12 mouse cellular contexts compared by ENCODE assay signal in genomic region chr2:32181364-32181763, GRCm38 (mm10). TPM values are rescaled to one million over a fixed set of nuclear protein-coding genes. Genes with fewer than 3 reads are reported as not detected.
DNase-seq lines count a peak whose midpoint lies in the region; ATAC-seq and TF ChIP-seq lines count a peak whose summit lies in the region.
"Had no signal": no experiment of that assay in that cellular context is flagged by ENCODE, and none has a peak within 500 bp of the region (broad histone marks: within the 10 kb centered on the region; RNA-seq: fewer than 3 reads in every experiment).

No protein-coding gene starts in this region.

- no peaks in the 10 kb centered on the region for H3K27me3 ChIP-seq in heart, embryonic 16.5 days (ENCODE audit: control insufficient read depth, insufficient read depth, low read length)
- no peaks in the 10 kb centered on the region for H3K27me3 ChIP-seq in heart, adult 2 months (ENCODE audit: control insufficient read depth, insufficient read depth, low read length)
- no peaks in the 10 kb centered on the region for H3K27me3 ChIP-seq in midbrain, embryonic 14.5 days (ENCODE audit: control insufficient read depth, insufficient read depth, low read length)
- H3K27me3 ChIP-seq in midbrain, embryonic 10.5 days (ENCODE audit: low read depth, poor library complexity, severe bottlenecking) = no peaks in the 10 kb centered on the region
- no peaks in the 10 kb centered on the region for H3K27me3 ChIP-seq in hindbrain, embryonic 14.5 days (ENCODE audit: control insufficient read depth, insufficient read depth, low read length)

- H3K9ac ChIP-seq in heart, embryonic 16.5 days (ENCODE audit: low read length) = no peak overlapping the region
- H3K9ac ChIP-seq in heart, adult 2 months (ENCODE audit: low read depth, low read length) = no peak overlapping the region
- no peak overlapping the region for H3K9ac ChIP-seq in midbrain, embryonic 14.5 days (replicated peaks; ENCODE audit: low read length)
- no peak overlapping the region for H3K9ac ChIP-seq in hindbrain, embryonic 14.5 days

- H3K4me1 ChIP-seq in heart, embryonic 16.5 days (ENCODE audit: control insufficient read depth, insufficient read depth, low read length) = peaks cover 65% of the 10 kb centered on the region
- peaks cover 31% of the 10 kb centered on the region for H3K4me1 ChIP-seq in heart, adult 2 months (ENCODE audit: control insufficient read depth, insufficient read depth, low read length)
- peaks cover 29% of the 10 kb centered on the region for H3K4me1 ChIP-seq in midbrain, embryonic 14.5 days (ENCODE audit: control insufficient read depth, insufficient read depth, low read length)
- H3K4me1 ChIP-seq in midbrain, embryonic 10.5 days = peaks cover 55% of the 10 kb centered on the region
- H3K4me1 ChIP-seq in hindbrain, embryonic 14.5 days (replicated peaks; ENCODE audit: control insufficient read depth, insufficient read depth, low read length) = peaks cover 50% of the 10 kb centered on the region

- ATAC-seq in heart, embryonic 16.5 days (replicated peaks; ENCODE audit: extremely low read depth, insufficient read depth, low FRiP score) = peak; percentile 33
- no peak for ATAC-seq in midbrain, embryonic 14.5 days (ENCODE audit: low FRiP score, low TSS enrichment)
- ATAC-seq in hindbrain, embryonic 14.5 days (ENCODE audit: low FRiP score) = no peak
- ATAC-seq: lung, postnatal 0 days had no signal

- H3K36me3 ChIP-seq in heart, embryonic 16.5 days (ENCODE audit: control insufficient read depth, insufficient read depth) = peaks cover 18% of the 10 kb centered on the region
- H3K36me3 ChIP-seq in heart, adult 2 months (ENCODE audit: control insufficient read depth, insufficient read depth, low read length) = no peaks in the 10 kb centered on the region
- peaks cover 31% of the 10 kb centered on the region for H3K36me3 ChIP-seq in midbrain, embryonic 14.5 days (ENCODE audit: control insufficient read depth, insufficient read depth, low read length)
- peaks cover 57% of the 10 kb centered on the region for H3K36me3 ChIP-seq in midbrain, embryonic 10.5 days
- peaks cover 31% of the 10 kb centered on the region for H3K36me3 ChIP-seq in hindbrain, embryonic 14.5 days (replicated peaks; ENCODE audit: control insufficient read depth, insufficient read depth)

- no peak for DNase-seq in heart, adult 2 months
- no peak for DNase-seq in midbrain, embryonic 14.5 days
- no peak for DNase-seq in midbrain, embryonic 10.5 days (ENCODE audit: low spot score)
- no peak for DNase-seq in hindbrain, embryonic 14.5 days (ENCODE audit: low spot score)
- peak; percentile 81 for DNase-seq in thymus, postnatal 14 days
- DNase-seq in left cerebral cortex, postnatal 25 days (ENCODE audit: low spot score in 2 of 2) = no peak
- DNase-seq in MN1 (ENCODE audit: low spot score) = no peak
- DNase-seq: cerebellum, adult 11 months; right cerebral cortex, postnatal 25 days had no signal

- no peaks in the 10 kb centered on the region for H3K9me3 ChIP-seq in heart, embryonic 16.5 days (replicated peaks; ENCODE audit: control insufficient read depth, low read length)
- H3K9me3 ChIP-seq in midbrain, embryonic 14.5 days (ENCODE audit: control insufficient read depth, low read length) = no peaks in the 10 kb centered on the region
- no peaks in the 10 kb centered on the region for H3K9me3 ChIP-seq in midbrain, embryonic 10.5 days (replicated peaks)
- H3K9me3 ChIP-seq in hindbrain, embryonic 14.5 days (ENCODE audit: control insufficient read depth, low read length) = no peaks in the 10 kb centered on the region

- H3K27ac ChIP-seq in heart, embryonic 16.5 days (ENCODE audit: low read length) = peak overlapping the region; percentile 44; the same call in 1 of the 2 replicates
- H3K27ac ChIP-seq in heart, adult 2 months = no peak overlapping the region
- peak overlapping the region; percentile 49 for H3K27ac ChIP-seq in midbrain, embryonic 14.5 days (replicated peaks; ENCODE audit: low read depth, low read length)
- H3K27ac ChIP-seq in midbrain, embryonic 10.5 days (replicated peaks) = no peak overlapping the region
- peak overlapping the region; percentile 39; the same call in 1 of the 2 replicates for H3K27ac ChIP-seq in hindbrain, embryonic 14.5 days

- no peak for TF ChIP-seq POLR2A in heart, adult 2 months (IDR thresholded peaks at IDR 0.05; ENCODE audit: insufficient read depth, low read depth, low read length)

- intact Hi-C loops in heart, adult 2 months (cut with DNase I) = no loop called here
- intact Hi-C loops in left cerebral cortex, postnatal 25 days (cut with DNase I) = no loop called here

- H3K4me3 ChIP-seq in heart, embryonic 16.5 days (ENCODE audit: low read length) = no peak overlapping the region
- no peak overlapping the region for H3K4me3 ChIP-seq in heart, adult 2 months
- H3K4me3 ChIP-seq in midbrain, embryonic 14.5 days (replicated peaks; ENCODE audit: low read depth, low read length) = no peak overlapping the region
- no peak overlapping the region for H3K4me3 ChIP-seq in midbrain, embryonic 10.5 days
- H3K4me3 ChIP-seq in hindbrain, embryonic 14.5 days (replicated peaks; ENCODE audit: low read length) = no peak overlapping the region

- no peak for TF ChIP-seq EP300 in heart, adult 2 months (IDR thresholded peaks at IDR 0.05; ENCODE audit: insufficient read depth, low read depth, low read length)

- TF ChIP-seq CTCF in heart, adult 2 months (IDR thresholded peaks at IDR 0.05) = no peak

- WGBS in heart, embryonic 16.5 days = 78% methylated on average over 5 of the region's 5 CpGs
- WGBS in heart, adult 2 months = 72% methylated on average over 5 of the region's 5 CpGs
- 61% methylated on average over 5 of the region's 5 CpGs for WGBS in midbrain, embryonic 14.5 days
- 94% methylated on average over 5 of the region's 5 CpGs for WGBS in midbrain, embryonic 10.5 days
- 52% methylated on average over 5 of the region's 5 CpGs for WGBS in hindbrain, embryonic 14.5 days

- peaks cover 18% of the 10 kb centered on the region for H3K79me2 ChIP-seq in heart, adult 2 months (replicated peaks; ENCODE audit: control insufficient read depth, insufficient read depth, low read length)

- no peak overlapping the region for H3K4me2 ChIP-seq in heart, embryonic 16.5 days (ENCODE audit: low read depth, low read length)
- H3K4me2 ChIP-seq in midbrain, embryonic 14.5 days (ENCODE audit: low read length) = no peak overlapping the region
- H3K4me2 ChIP-seq in hindbrain, embryonic 14.5 days (replicated peaks) = no peak overlapping the region
- H3K4me2 ChIP-seq: liver, embryonic 11.5 days had no signal

RNA-seq across cellular contexts. Expression of gene Prrc2b, which starts 30.5 kb away (rescaled TPM):
- polyA plus RNA-seq in heart, embryonic 16.5 days (2015; fragmentation: Nextera tagmentation; extraction: Ambion mirVana) = 19.3 and 30.1 TPM in 2 replicates
- 10 to 100 TPM; 78.3 to 82.6 TPM for total RNA-seq in heart, adult 2 months (2021)
- 39.3 and 46.9 TPM in 2 replicates for polyA plus RNA-seq in heart, adult 2 months (2012; rRNA removed)
- 121 and 141 TPM in 2 replicates for polyA plus RNA-seq in midbrain, embryonic 14.5 days (2014; fragmentation: Nextera tagmentation; extraction: Ambion mirVana)
- 41.5 and 57.6 TPM in 2 replicates for polyA plus RNA-seq in midbrain, embryonic 10.5 days (2016; fragmentation: Nextera tagmentation; extraction: Ambion mirVana)
- 105 and 119 TPM in 2 replicates for polyA plus RNA-seq in hindbrain, embryonic 14.5 days (2014; fragmentation: Nextera tagmentation; extraction: Ambion mirVana)
- total RNA-seq in left cerebral cortex, postnatal 25 days (2021) = 100 to 1,000 TPM; 240 TPM

RNA-seq across cellular contexts. Expression of gene Pomt1, which starts 55.0 kb away (rescaled TPM):
- 19.2 and 20.5 TPM in 2 replicates for polyA plus RNA-seq in heart, embryonic 16.5 days (2015; fragmentation: Nextera tagmentation; extraction: Ambion mirVana)
- 10 to 100 TPM; 13.1 to 16.9 TPM for total RNA-seq in heart, adult 2 months (2021)
- 17.7 and 19.7 TPM in 2 replicates for polyA plus RNA-seq in heart, adult 2 months (2012; rRNA removed)
- polyA plus RNA-seq in midbrain, embryonic 14.5 days (2014; fragmentation: Nextera tagmentation; extraction: Ambion mirVana) = 28.3 and 33.2 TPM in 2 replicates
- polyA plus RNA-seq in midbrain, embryonic 10.5 days (2016; fragmentation: Nextera tagmentation; extraction: Ambion mirVana) = 27.4 and 30.3 TPM in 2 replicates
- 26.5 and 30.8 TPM in 2 replicates for polyA plus RNA-seq in hindbrain, embryonic 14.5 days (2014; fragmentation: Nextera tagmentation; extraction: Ambion mirVana)
- total RNA-seq in left cerebral cortex, postnatal 25 days (2021) = 10 to 100 TPM; 21.4 to 24.4 TPM

Comparison
In these comparisons a context has a peak if more than half of its experiments do, and no peak if none do; other contexts are left out.
1. H3K27ac ChIP-seq: peak in heart, embryonic 16.5 days (single experiment), midbrain, embryonic 14.5 days (single experiment) and hindbrain, embryonic 14.5 days (single experiment); none in heart, adult 2 months (single experiment) and midbrain, embryonic 10.5 days (single experiment).